Comparison of ENCODE assay signal across 12 mouse cellular contexts in the genomic region with DNA sequence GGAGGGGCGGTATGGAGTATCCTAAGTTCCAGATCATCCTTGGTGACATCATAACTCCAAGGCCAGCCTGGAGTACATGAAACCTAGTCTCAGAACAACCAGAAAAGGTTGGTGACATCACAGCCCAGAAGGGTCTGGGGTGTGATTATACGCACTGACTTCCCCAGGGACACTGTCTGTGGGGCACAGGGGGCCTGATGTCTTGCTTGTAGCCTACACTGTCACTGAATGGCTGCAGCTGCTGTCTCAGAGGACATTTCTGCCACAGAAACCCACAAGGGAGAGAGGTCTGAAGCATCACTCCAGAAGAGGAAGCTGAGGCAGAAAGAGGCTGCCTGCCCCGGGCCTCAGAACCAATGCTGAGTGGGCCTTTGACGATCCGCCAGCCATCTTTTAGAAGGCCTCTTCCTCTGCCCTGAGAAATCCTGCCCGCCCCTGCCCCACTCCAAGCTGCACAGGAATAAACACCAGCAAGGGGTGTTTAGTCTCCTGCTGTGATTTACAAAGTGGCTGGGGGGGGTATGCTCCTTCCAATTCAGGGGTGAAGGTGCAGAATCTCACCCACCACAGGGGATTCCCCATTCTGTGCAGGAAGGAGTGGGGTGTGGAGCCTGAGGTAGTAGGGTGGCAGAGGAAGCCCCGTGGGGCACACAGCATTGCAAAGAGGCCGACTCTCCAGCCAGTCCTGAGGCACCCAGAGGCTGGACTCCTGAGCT. TPM values are rescaled to one million over a fixed set of nuclear protein-coding genes. Genes with fewer than 3 reads are reported as not detected.
DNase-seq lines count a peak whose midpoint lies in the region; ATAC-seq lines count a peak whose summit lies in the region.
"Had no signal": no experiment of that assay in that cellular context is flagged by ENCODE, and none has a peak within 500 bp of the region (broad histone marks: within the 10 kb centered on the region; RNA-seq: fewer than 3 reads in every experiment).

No protein-coding gene starts in this region.

- peak; percentile 40 for DNase-seq in thymus, postnatal 14 days
- no peak for DNase-seq in thymus, postnatal 0 days (ENCODE audit: low spot score)
- peak; percentile 37 for DNase-seq in c-Kit-positive CD71-negative TER-119-negative erythroid progenitor cells, embryonic 14.5 days (ENCODE audit: low read depth)
- no peak for DNase-seq in yolk sac, embryonic 10.5 days (ENCODE audit: low spot score)
- no peak for DNase-seq in retina, postnatal 1 day
- DNase-seq in gastrocnemius, postnatal 4 days (ENCODE audit: low spot score in 2 of 2), result no peak
- DNase-seq: cerebellum, adult 8-10 months; lung, postnatal 4 days; right cerebral cortex, postnatal 25 days had no signal

- peak; percentile 15; the same call in 1 of the 2 replicates for ATAC-seq in megakaryocyte progenitor cell, adult 5-6 weeks (replicated peaks; ENCODE audit: poor library complexity)
- ATAC-seq: forebrain, embryonic 13.5 days; hindbrain, postnatal 0 days had no signal

RNA-seq across cellular contexts. Expression of gene Cd82, which starts 35.8 kb away (rescaled TPM):
- polyA plus RNA-seq in thymus, postnatal 0 days (2015; fragmentation: Nextera tagmentation; extraction: Ambion mirVana), result 153 and 157 TPM in 2 replicates
- 15.0 and 20.2 TPM in 2 replicates for total RNA-seq in megakaryocyte progenitor cell, adult 5-6 weeks (2015)
- 23.9 and 31.2 TPM in 2 replicates for total RNA-seq in megakaryocyte progenitor cell, adult 5-6 weeks (2017)
- 10 to 100 TPM; 57.8 to 58.8 TPM for total RNA-seq in gastrocnemius, postnatal 4 days (2021)

Comparison
In these comparisons a context has a peak if more than half of its experiments do, and no peak if none do; other contexts are left out.
1. DNase-seq: peak in thymus, postnatal 14 days (single experiment) and c-Kit-positive CD71-negative TER-119-negative erythroid progenitor cells, embryonic 14.5 days (single experiment); none in thymus, postnatal 0 days (single experiment), yolk sac, embryonic 10.5 days (single experiment), retina, postnatal 1 day (single experiment) and gastrocnemius, postnatal 4 days (0 of 2).